Mouse (Mus musculus): ENCODE results near the gene Col18a1. TPM values are rescaled to one million over a fixed set of nuclear protein-coding genes. Genes with fewer than 3 reads are reported as not detected.

The Col18a1 gene
- total and polyA plus RNA-seq, 2 experiments from 2014 or later: 11.7 to 28.4 TPM

DNA sequence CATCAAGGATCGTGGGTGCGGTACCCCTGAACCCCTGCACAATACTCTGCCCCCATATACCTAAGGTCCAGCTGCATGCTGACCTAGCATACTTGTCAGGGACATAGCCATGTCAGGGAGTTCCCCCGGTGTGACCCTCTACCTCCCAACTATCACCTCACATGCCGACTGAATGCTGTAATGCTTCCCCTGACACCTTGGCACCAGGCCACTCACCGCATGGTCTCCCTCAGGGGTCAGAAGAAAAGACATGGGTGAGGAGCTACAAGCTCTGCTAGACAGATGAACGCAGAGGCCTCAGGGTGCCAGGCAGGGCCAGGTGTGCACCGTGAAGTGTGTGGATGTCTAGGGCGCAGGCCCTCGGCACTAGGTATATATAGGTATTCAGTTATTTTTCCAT lies 56.3 kb downstream of the Col18a1 start:
- Histone ChIP-seq H3K27me3 (ENCODE audit: insufficient read depth, low read length) (no peaks in the 10 kb centered on the region), H3K9me3 (ENCODE audit: low read length) (no peaks in the 10 kb centered on the region), H3K4me3 (ENCODE audit: low read depth, low read length) (no peak overlapping the region), H3K36me3 (ENCODE audit: insufficient read depth) (no peaks in the 10 kb centered on the region), H3K9ac (no peak overlapping the region), H3K27ac (ENCODE audit: low read depth, low read length) (no peak overlapping the region), H3K4me2 (ENCODE audit: low read depth) (no peak overlapping the region), H3K4me1 (ENCODE audit: insufficient read depth) (no peaks in the 10 kb centered on the region)
- TF ChIP-seq CTCF (IDR thresholded peaks at IDR 0.05; ENCODE audit: low read depth): no peak
- 89% methylated on average over 9 of the region's 9 CpGs for WGBS
- no peak for ATAC-seq
- no peak for DNase-seq

DNA sequence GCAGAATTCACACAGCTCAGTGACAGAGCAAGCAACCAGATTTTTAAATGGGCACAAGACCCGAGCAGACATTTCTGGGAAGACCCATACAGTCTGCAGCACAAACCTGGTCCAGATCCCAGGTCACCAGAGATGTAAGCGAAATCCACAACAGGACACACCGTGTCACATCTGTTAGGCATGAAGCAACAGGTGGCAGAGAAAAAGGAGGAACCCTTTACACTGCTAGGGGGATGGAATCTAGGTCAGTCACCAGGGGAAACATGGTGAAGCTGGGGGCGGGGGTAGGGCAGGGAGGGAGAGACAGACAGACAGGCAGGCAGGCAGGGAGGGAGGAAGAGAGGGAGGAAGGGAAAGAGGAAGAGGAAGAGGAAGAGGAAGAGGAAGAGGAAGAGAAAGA lies 58.2 kb downstream of the Col18a1 start:
- no peak overlapping the region for H3K4me3 ChIP-seq (ENCODE audit: low read depth, low read length)
- no peak overlapping the region for H3K9ac ChIP-seq
- ATAC-seq: no peak
- H3K36me3 ChIP-seq (ENCODE audit: insufficient read depth): no peaks in the 10 kb centered on the region
- WGBS: 94% methylated on average over 4 of the region's 4 CpGs
- no peak overlapping the region for H3K27ac ChIP-seq (ENCODE audit: low read depth, low read length)
- no peak for DNase-seq
- H3K27me3 ChIP-seq (ENCODE audit: insufficient read depth, low read length): no peaks in the 10 kb centered on the region
- H3K9me3 ChIP-seq (ENCODE audit: low read length): no peaks in the 10 kb centered on the region
- H3K4me2 ChIP-seq (ENCODE audit: low read depth): no peak overlapping the region
- H3K4me1 ChIP-seq (ENCODE audit: insufficient read depth): no peaks in the 10 kb centered on the region
- TF ChIP-seq CTCF (IDR thresholded peaks at IDR 0.05; ENCODE audit: low read depth): no peak

DNA sequence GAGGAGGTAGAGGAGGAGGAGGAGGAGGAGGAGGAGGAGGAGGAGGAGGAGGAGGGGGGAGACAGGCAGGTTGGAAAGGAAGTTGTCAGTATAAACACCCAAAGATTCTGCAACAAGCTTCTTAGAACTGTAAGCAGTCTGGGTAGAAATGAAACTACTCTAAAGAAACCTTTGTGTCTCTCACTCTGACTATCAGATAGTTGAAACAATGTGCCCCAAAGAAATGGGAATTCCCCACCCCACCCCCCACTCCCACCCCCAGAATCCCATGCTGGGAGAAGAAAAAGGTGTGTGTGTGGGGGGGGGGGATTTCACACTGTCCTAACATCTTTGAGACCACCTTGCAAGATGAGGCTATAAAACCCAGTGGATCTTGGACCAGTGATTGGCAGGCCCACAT lies 62.0 kb downstream of the Col18a1 start:
- no peak overlapping the region for H3K27ac ChIP-seq (ENCODE audit: low read depth, low read length)
- no peak overlapping the region for H3K4me2 ChIP-seq (ENCODE audit: low read depth)
- DNase-seq (no peak), ATAC-seq (no peak)
- no peaks in the 10 kb centered on the region for H3K27me3 ChIP-seq (ENCODE audit: insufficient read depth, low read length)
- H3K9me3 ChIP-seq (ENCODE audit: low read length): no peaks in the 10 kb centered on the region
- no peaks in the 10 kb centered on the region for H3K36me3 ChIP-seq (ENCODE audit: insufficient read depth)
- no peaks in the 10 kb centered on the region for H3K4me1 ChIP-seq (ENCODE audit: insufficient read depth)
- TF ChIP-seq CTCF (IDR thresholded peaks at IDR 0.05; ENCODE audit: low read depth): no peak
- H3K4me3 ChIP-seq (ENCODE audit: low read depth, low read length): no peak overlapping the region
- H3K9ac ChIP-seq: no peak overlapping the region

DNA sequence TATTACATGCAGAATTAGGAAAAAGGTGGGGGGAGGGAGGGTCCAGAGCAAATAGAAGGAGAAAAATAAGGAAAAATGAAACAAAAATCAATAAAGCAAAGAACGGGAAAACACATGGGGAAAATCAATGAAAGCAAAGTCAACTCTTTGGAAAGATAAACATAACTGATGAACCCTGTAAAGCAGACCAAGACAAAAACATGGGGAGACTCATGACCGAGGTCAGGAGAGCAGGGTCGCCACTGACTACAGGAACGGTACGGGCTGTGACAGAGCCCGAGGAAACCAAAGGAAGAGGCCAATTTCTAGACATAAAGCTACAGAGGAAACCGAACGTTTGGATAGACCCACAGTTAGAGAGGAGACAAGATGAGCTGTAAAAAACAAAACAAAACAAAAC lies 62.7 kb downstream of the Col18a1 start:
- WGBS: 83% methylated on average over 8 of the region's 8 CpGs
- H3K36me3 ChIP-seq (ENCODE audit: insufficient read depth): no peaks in the 10 kb centered on the region

DNA sequence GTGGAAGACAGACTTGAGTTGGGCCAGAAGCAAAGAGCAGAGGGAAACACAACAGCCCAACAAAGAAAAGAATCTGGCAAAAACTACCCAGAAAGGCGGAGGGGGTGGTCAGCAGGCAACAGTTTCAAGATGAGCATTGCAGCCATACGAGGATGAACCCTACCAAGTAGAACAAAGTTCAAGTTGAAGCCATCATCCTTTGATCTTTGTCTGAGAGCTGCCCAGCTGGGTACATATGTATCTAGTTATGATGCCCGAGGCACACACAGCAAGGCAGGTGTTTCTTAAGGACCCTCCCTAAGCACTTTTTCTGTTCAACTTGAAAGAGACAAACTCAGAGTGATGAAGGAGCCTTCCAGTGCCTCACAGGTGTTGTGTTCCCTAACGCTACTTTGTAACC lies 66.6 kb downstream of the Col18a1 start:
- H3K27ac ChIP-seq (ENCODE audit: low read depth, low read length): no peak overlapping the region
- H3K27me3 ChIP-seq (ENCODE audit: insufficient read depth, low read length): no peaks in the 10 kb centered on the region
- no peaks in the 10 kb centered on the region for H3K9me3 ChIP-seq (ENCODE audit: low read length)
- ATAC-seq (no peak), DNase-seq (no peak)
- no peak overlapping the region for H3K9ac ChIP-seq
- 88% methylated on average over 4 of the region's 4 CpGs for WGBS
- TF ChIP-seq CTCF (IDR thresholded peaks at IDR 0.05; ENCODE audit: low read depth): no peak
- H3K4me2 ChIP-seq (ENCODE audit: low read depth): no peak overlapping the region
- H3K4me3 ChIP-seq (ENCODE audit: low read depth, low read length): no peak overlapping the region
- H3K36me3 ChIP-seq (ENCODE audit: insufficient read depth): no peaks in the 10 kb centered on the region
- no peaks in the 10 kb centered on the region for H3K4me1 ChIP-seq (ENCODE audit: insufficient read depth)

More for the DNA sequence above, 62.7 kb downstream of the Col18a1 start:
- Histone ChIP-seq H3K27me3 (ENCODE audit: insufficient read depth, low read length) (no peaks in the 10 kb centered on the region), H3K4me2 (ENCODE audit: low read depth) (no peak overlapping the region), H3K27ac (ENCODE audit: low read depth, low read length) (no peak overlapping the region), H3K9me3 (ENCODE audit: low read length) (no peaks in the 10 kb centered on the region), H3K4me1 (ENCODE audit: insufficient read depth) (no peaks in the 10 kb centered on the region), H3K9ac (no peak overlapping the region), H3K4me3 (ENCODE audit: low read depth, low read length) (no peak overlapping the region)
- DNase-seq: no peak
- no peak for ATAC-seq
- TF ChIP-seq CTCF (IDR thresholded peaks at IDR 0.05; ENCODE audit: low read depth): no peak

DNA sequence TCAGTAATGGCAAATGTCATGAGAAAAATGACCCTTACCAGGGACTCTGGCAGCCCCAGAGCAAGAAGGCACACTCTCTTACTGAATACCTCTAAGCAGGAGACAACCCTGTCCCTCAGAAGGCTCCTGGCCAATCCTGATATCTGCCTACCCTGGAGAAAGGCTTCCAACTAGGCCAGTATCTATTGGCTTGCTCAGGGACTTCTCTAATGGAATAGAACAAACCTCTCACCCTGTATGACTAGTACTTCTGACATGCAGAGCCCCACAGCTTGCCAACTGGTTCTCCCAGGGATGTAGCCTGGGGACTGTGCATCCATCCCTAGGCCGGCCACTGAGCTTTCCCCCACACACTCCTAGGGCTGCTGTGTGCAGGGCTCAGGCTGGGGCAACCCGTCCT lies 67.7 kb downstream of the Col18a1 start:
- H3K27ac ChIP-seq (ENCODE audit: low read depth, low read length): no peak overlapping the region
- H3K4me2 ChIP-seq (ENCODE audit: low read depth): no peak overlapping the region
- no peaks in the 10 kb centered on the region for H3K4me1 ChIP-seq (ENCODE audit: insufficient read depth)
- DNase-seq (no peak), ATAC-seq (no peak)
- H3K9ac ChIP-seq: no peak overlapping the region
- H3K4me3 ChIP-seq (ENCODE audit: low read depth, low read length): no peak overlapping the region
- no peaks in the 10 kb centered on the region for H3K9me3 ChIP-seq (ENCODE audit: low read length)
- H3K36me3 ChIP-seq (ENCODE audit: insufficient read depth): no peaks in the 10 kb centered on the region
- no peak for TF ChIP-seq CTCF (IDR thresholded peaks at IDR 0.05; ENCODE audit: low read depth)
- WGBS: 89% methylated on average over 2 of the region's 2 CpGs
- no peaks in the 10 kb centered on the region for H3K27me3 ChIP-seq (ENCODE audit: insufficient read depth, low read length)

DNA sequence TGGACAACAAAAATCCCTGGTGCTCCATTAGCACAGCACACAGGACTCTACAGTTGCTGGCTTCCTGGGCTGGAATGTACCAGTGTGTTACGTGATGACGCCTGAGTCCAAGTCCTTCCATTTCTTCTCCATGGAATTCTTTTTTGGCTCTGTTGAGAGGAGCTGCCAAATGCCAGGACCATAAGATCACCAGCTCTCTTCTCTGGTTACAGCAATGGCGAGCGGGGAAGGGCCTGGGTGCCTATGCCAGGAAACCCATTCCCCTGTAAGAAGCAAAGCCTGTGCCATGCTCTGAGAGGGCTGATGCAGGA lies 68.5 kb downstream of the Col18a1 start:
- H3K36me3 ChIP-seq (ENCODE audit: insufficient read depth): no peaks in the 10 kb centered on the region
- no peak for TF ChIP-seq CTCF (IDR thresholded peaks at IDR 0.05; ENCODE audit: low read depth)
- DNase-seq: no peak
- H3K4me1 ChIP-seq (ENCODE audit: insufficient read depth): no peaks in the 10 kb centered on the region
- H3K9me3 ChIP-seq (ENCODE audit: low read length): peaks cover 1% of the 10 kb centered on the region; the same call in 1 of the 2 replicates
- H3K4me3 ChIP-seq (ENCODE audit: low read depth, low read length): no peak overlapping the region
- H3K27me3 ChIP-seq (ENCODE audit: insufficient read depth, low read length): no peaks in the 10 kb centered on the region
- 80% methylated on average over 4 of the region's 4 CpGs for WGBS
- no peak overlapping the region for H3K4me2 ChIP-seq (ENCODE audit: low read depth)
- H3K9ac ChIP-seq: no peak overlapping the region
- ATAC-seq: no peak
- H3K27ac ChIP-seq (ENCODE audit: low read depth, low read length): no peak overlapping the region
